Mouse (Mus musculus) left cerebral cortex, postnatal 25 days (tissue): ENCODE data around the gene Srd5a3. TPM values are rescaled to one million over a fixed set of nuclear protein-coding genes. Genes with fewer than 3 reads are reported as not detected.
A peak's percentile ranks its signal among the peaks of the same experiment; 100 is the strongest.
"Not testable (repeated sequence)": the region's sequence is repeated elsewhere in the genome, so short reads cannot be mapped to it uniquely, and the experiment has no call there.

ENCODE experiments used
- DNase-seq, 2 experiments: peaks; one replicate each; pipeline ENCODE4 v3.0.0; 2022; ENCODE audit warnings: low spot score in 2 of 2, mixed read lengths in 1 of 2
- intact Hi-C: fragments of 180-260 bp; cut with DNase I; formaldehyde crosslinking; loops from one replicate; pipeline ENCODE4 v1.15.1; 2025
- total RNA-seq, 2 experiments: library from RNA; stranded (reverse); gene quantifications; 2 replicates each; pipeline ENCODE4 v1.2.3; 2021

Srd5a3 gene
- total RNA-seq: 10 to 100 TPM; 18.8 to 20.2 TPM

- DNase-seq: peak; percentile 92 to 95
- intact Hi-C loops: loop anchor here (2.0 to 10.0 kb wide), 4 partner anchors 43 to 405 kb away; partner anchors contain the start of genes Clock and Tmem165
Observed at GRCm38 (mm10) chr5:76139808-76140729, at the start of gene Srd5a3. Srd5a3 (plus strand) TSS chr5:76140271.

- DNase-seq, intact Hi-C loops: not testable (repeated sequence)
Observed at GRCm38 (mm10) chr5:76103809-76104208, 36.3 kb upstream of the Srd5a3 start.

DNA sequence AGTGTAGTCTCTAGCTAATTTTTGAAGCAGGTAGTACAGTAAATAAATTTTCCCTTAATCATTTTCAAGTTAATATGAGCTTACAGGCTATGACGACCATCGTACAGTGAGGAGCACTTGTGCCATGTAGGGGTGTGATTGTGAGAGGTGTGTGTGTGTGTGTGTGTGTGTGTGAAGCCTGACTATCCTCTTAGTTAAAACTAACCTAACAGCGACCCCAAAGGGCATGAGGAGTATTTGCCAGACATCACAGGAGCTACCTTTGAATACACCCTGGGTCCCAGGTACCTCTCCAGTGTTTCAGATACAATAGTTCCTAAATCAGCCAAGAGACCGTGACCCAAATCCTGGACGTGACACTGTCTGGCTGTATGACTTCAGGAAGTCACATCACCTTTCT is 32.8 kb upstream of the Srd5a3 start:
- intact Hi-C loops: no loop called here

GRCm38 (mm10) chr5:76108496-76108895 is 31.6 kb upstream of the Srd5a3 start:
- no peak for DNase-seq
- intact Hi-C loops: no loop called here

More for the DNA sequence above, 32.8 kb upstream of the Srd5a3 start:
- DNase-seq: no peak

DNA sequence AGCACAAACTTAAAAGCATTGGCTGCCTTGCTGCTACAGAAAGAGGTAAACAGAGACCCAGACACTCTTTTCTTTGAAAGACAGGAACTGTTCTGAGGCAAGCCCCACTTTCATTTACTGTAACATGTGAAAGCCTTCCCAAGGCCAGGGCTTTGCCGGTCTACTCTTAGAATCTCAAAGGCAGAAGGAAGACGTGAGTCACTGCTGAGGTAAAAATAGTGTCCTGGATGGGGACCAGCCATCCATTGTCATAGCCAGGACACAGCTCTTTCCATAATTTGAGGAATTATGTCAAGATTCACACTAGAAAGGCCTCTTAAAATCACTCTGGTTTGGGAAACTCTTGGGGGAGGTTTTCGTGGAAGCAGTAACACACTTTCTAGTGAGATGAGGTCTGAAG is 28.9 kb upstream of the Srd5a3 start:
- intact Hi-C loops: loop anchor here (10.0 kb wide), 1 partner anchor 896 kb away; no protein-coding TSS in a partner anchor

GRCm38 (mm10) chr5:76112016-76112415 is 28.1 kb upstream of the Srd5a3 start:
- DNase-seq: no peak
- intact Hi-C loops: loop anchor here (10.0 kb wide), 1 partner anchor 897 kb away; no protein-coding TSS in a partner anchor

More for the DNA sequence above, 28.9 kb upstream of the Srd5a3 start:
- DNase-seq: peak in 1 of 2 experiments; percentile 79

- DNase-seq: no peak
- intact Hi-C loops: loop anchor here (10.0 kb wide), 1 partner anchor 901 kb away; no protein-coding TSS in a partner anchor
Observed at GRCm38 (mm10) chr5:76115436-76116041, 24.5 kb upstream of the Srd5a3 start.

GRCm38 (mm10) chr5:76118441-76118840 is 21.6 kb upstream of the Srd5a3 start:
- peak; percentile 69 to 76 for DNase-seq
- intact Hi-C loops: loop anchor here (1.0 to 10.0 kb wide), 2 partner anchors 256 to 904 kb away; no protein-coding TSS in a partner anchor

DNA sequence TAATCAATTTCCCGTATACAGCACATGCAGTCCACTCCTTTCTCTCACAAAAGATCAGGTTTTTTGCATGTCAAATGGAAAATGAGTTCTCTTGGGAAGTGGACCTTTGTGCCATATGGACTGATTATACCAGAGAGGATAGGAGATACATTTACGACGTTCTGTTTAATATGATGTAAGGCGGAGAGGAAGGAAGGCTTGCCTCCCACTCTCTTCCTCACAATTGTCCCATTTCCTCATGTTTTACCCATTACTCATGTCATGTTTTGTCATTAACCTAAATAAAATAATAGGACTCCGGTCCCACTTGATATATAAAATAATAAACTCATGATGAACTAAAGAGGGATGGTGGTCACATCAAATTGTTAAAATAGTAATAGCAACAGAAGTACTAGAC is 19.4 kb upstream of the Srd5a3 start:
- intact Hi-C loops: loop anchor here (10.0 kb wide), 1 partner anchor 556 kb away; no protein-coding TSS in a partner anchor
- no peak for DNase-seq

- DNase-seq: peak in 1 of 2 experiments; percentile 67
- intact Hi-C loops: loop anchor here (10.0 kb wide), 1 partner anchor 563 kb away; no protein-coding TSS in a partner anchor
Observed at GRCm38 (mm10) chr5:76127584-76128316, 12.3 kb upstream of the Srd5a3 start.

- DNase-seq: peak; percentile 32 to 61
- intact Hi-C loops: no loop called here
Observed at GRCm38 (mm10) chr5:76130292-76130691, 9.8 kb upstream of the Srd5a3 start.

DNA sequence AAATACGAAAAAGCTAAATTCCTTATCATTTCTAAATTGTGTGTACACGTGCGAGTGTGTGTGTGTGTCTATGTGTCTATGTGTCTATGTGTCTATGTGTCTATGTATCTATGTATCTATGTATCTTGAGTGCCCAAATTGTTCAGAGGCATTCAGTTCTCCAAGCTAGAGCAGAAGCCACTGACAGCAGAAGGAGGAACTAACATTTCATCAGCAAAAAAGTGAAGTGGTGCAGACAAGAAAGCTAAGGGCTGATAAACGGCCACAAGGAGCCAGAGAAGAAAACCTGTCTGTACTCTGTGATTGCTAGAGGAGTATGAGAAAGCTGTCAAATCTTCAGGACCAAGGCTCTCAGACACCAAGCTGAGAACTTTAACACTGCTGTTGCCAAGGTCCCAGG is 8.1 kb upstream of the Srd5a3 start:
- DNase-seq: no peak
- intact Hi-C loops: no loop called here

GRCm38 (mm10) chr5:76135644-76136043 is 4.4 kb upstream of the Srd5a3 start:
- no peak for DNase-seq
- intact Hi-C loops: no loop called here

GRCm38 (mm10) chr5:76136271-76136670 is 3.8 kb upstream of the Srd5a3 start:
- intact Hi-C loops: no loop called here
- DNase-seq: no peak

DNA sequence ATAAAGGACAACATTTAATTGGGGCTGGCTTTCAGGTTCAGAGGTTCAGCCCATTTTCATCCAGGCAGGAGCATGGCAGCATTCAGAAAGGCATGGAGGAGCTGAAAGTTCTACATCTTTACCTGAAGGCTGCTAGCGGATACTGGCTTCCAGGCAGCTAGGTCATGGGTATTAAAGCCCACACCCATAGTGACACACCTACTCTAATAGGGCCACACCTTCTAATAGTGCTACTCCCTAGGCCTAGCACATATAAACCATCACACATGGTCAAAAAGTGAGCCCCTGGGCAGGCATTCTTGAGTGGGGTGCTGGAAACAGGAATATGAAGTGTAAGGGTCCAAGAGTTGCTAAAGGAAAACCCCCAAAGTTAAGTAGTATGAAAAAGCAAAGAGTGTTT is 2.5 kb upstream of the Srd5a3 start:
- no peak for DNase-seq
- intact Hi-C loops: no loop called here

- DNase-seq: no peak
- intact Hi-C loops: no loop called here
Observed at GRCm38 (mm10) chr5:76138071-76138470, 2.0 kb upstream of the Srd5a3 start.

DNA sequence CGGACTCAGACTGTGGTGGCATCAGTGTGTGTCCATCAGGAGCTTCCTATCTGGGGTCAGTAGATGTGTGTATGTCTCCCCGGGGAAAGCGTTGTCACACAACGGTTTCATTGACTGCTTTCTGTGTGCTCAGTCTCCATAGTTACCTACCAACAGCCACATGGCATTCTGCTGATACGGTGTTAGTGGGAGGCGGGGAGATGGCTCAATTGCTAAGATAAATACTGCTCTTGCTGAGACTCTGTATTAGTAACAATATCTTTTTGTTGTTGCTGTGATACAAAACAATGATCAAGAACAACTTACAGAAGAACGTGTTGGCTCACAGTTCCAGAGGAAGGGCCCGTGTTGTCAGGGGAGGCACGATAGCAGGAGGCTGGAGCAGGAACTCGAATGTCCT is 1.6 kb upstream of the Srd5a3 start:
- DNase-seq: no peak
- intact Hi-C loops: no loop called here

DNA sequence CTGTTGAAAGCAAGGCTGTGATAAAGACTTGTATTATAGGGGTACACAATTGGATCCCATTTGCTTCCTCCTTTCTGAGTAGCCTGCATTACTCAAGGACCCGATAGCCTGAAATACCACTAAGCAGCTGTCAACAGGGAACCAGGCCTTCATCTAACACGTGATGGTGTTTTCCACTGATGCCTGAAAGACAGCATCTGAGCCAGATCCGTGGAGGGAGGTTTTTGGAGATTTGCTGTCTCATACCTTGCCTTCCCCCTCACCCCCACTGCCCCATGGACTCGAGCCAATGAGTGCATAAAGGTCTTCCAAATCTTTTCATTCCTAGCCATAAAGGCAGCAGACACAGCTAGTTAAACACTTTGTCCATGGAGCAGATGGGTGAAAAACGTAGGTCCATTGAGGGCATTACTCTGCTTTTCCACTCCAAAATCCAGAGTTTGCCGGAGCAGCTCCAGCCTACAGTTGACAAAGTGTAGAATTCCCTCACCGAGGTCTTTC is 850 bp upstream of the Srd5a3 start:
- no peak for DNase-seq
- intact Hi-C loops: no loop called here

GRCm38 (mm10) chr5:76140730-76141066 is 627 bp downstream of the Srd5a3 start:
- intact Hi-C loops: loop anchor here (2.0 to 10.0 kb wide), 4 partner anchors 42 to 404 kb away; partner anchors contain the start of genes Clock and Tmem165
- DNase-seq: no peak
